Comparison of ENCODE assay signal across 8 mouse cellular contexts in genomic region chr10:74995377-74995776, GRCm38 (mm10). TPM values are rescaled to one million over a fixed set of nuclear protein-coding genes. Genes with fewer than 3 reads are reported as not detected.
DNase-seq lines count a peak whose midpoint lies in the region; ATAC-seq lines count a peak whose summit lies in the region.

No protein-coding gene starts in this region.

- ATAC-seq in heart, embryonic 11.5 days (replicated peaks; ENCODE audit: insufficient number of reproducible peaks, low FRiP score, low TSS enrichment): no peak
- peak; percentile 65 for ATAC-seq in forebrain, embryonic 14.5 days

- no peaks in the 10 kb centered on the region for H3K36me3 ChIP-seq in heart, embryonic 11.5 days (ENCODE audit: control insufficient read depth, insufficient read depth, low read length)
- H3K36me3 ChIP-seq in forebrain, embryonic 14.5 days (ENCODE audit: control insufficient read depth, insufficient read depth, low read length): peaks cover 16% of the 10 kb centered on the region
- H3K36me3 ChIP-seq in limb, embryonic 10.5 days: peaks cover 10% of the 10 kb centered on the region

- peaks cover 14% of the 10 kb centered on the region for H3K4me1 ChIP-seq in heart, embryonic 11.5 days (ENCODE audit: control insufficient read depth, insufficient read depth, low read length)
- H3K4me1 ChIP-seq in forebrain, embryonic 14.5 days (ENCODE audit: control insufficient read depth, insufficient read depth, low read length): peaks cover 17% of the 10 kb centered on the region
- H3K4me1 ChIP-seq in limb, embryonic 10.5 days: peaks cover 50% of the 10 kb centered on the region

- no peak for DNase-seq in heart, postnatal 25 days (ENCODE audit: low spot score)
- DNase-seq in ZHBTc4 (ENCODE audit: low read depth, low spot score): peak; percentile 50
- DNase-seq in forebrain, embryonic 14.5 days (ENCODE audit: low spot score): peak; percentile 66
- peak; percentile 59 for DNase-seq in limb, embryonic 10.5 days (ENCODE audit: low spot score)
- peak; percentile 68 for DNase-seq in right cerebral cortex, postnatal 14 days
- DNase-seq in thymus, postnatal 36 days: no peak
- DNase-seq in layer of hippocampus, adult 18-20 months (ENCODE audit: low spot score in 2 of 2): no peak

- H3K4me2 ChIP-seq in heart, embryonic 11.5 days: peak overlapping the region; percentile 64
- peak overlapping the region; percentile 47 for H3K4me2 ChIP-seq in forebrain, embryonic 14.5 days (ENCODE audit: low read length)

- peaks cover 8% of the 10 kb centered on the region; the same call in 1 of the 2 replicates for H3K27me3 ChIP-seq in heart, embryonic 11.5 days (ENCODE audit: control insufficient read depth, insufficient read depth, low read length)
- no peaks in the 10 kb centered on the region for H3K27me3 ChIP-seq in forebrain, embryonic 14.5 days (replicated peaks; ENCODE audit: control insufficient read depth, insufficient read depth, low read length)
- H3K27me3 ChIP-seq in limb, embryonic 10.5 days (ENCODE audit: low read depth, poor library complexity, severe bottlenecking): peaks cover 45% of the 10 kb centered on the region

- H3K9ac ChIP-seq in heart, embryonic 11.5 days (ENCODE audit: low read depth, low read length): peak overlapping the region; percentile 43
- H3K9ac ChIP-seq in forebrain, embryonic 14.5 days (ENCODE audit: low read length): peak overlapping the region; percentile 33

- no peaks in the 10 kb centered on the region for H3K9me3 ChIP-seq in heart, embryonic 11.5 days (replicated peaks; ENCODE audit: control insufficient read depth, low read length)
- H3K9me3 ChIP-seq in forebrain, embryonic 14.5 days (replicated peaks; ENCODE audit: control insufficient read depth, low read length): no peaks in the 10 kb centered on the region
- no peaks in the 10 kb centered on the region for H3K9me3 ChIP-seq in limb, embryonic 10.5 days (replicated peaks)

- H3K4me3 ChIP-seq in heart, embryonic 11.5 days (ENCODE audit: low read depth, low read length): peak overlapping the region; percentile 27
- no peak overlapping the region for H3K4me3 ChIP-seq in forebrain, embryonic 14.5 days (ENCODE audit: low read depth, low read length)
- H3K4me3 ChIP-seq in limb, embryonic 10.5 days: peak overlapping the region; percentile 45

- intact Hi-C loops in heart, postnatal 25 days (cut with DNase I): no loop called here

- 2% methylated on average over 17 of the region's 17 CpGs for WGBS in heart, embryonic 11.5 days (ENCODE audit: insufficient replicate concordance)
- 0% methylated on average over 17 of the region's 17 CpGs for WGBS in forebrain, embryonic 14.5 days
- 3% methylated on average over 17 of the region's 17 CpGs for WGBS in limb, embryonic 10.5 days

- H3K27ac ChIP-seq in heart, embryonic 11.5 days (ENCODE audit: low read depth, low read length): no peak overlapping the region
- 0 out of 2 replicates have a peak overlapping the region, but pooled peaks have one; percentile 17 for H3K27ac ChIP-seq in forebrain, embryonic 14.5 days (ENCODE audit: low read depth, low read length)
- peak overlapping the region; percentile 61; the same call in 1 of the 2 replicates for H3K27ac ChIP-seq in limb, embryonic 10.5 days

RNA-seq across cellular contexts. Expression of gene Gnaz, which starts 28.4 kb away (rescaled TPM):
- polyA plus RNA-seq in heart, embryonic 11.5 days (2014; fragmentation: Nextera tagmentation; extraction: Ambion mirVana): 2.1 and 2.7 TPM in 2 replicates
- total RNA-seq in heart, postnatal 25 days (2021): under 1 TPM; 0.67 to 0.68 TPM
- polyA plus RNA-seq in forebrain, embryonic 14.5 days (2014; fragmentation: Nextera tagmentation; extraction: Ambion mirVana): 23.7 and 32.9 TPM in 2 replicates
- polyA plus RNA-seq in limb, embryonic 10.5 days (2016; fragmentation: Nextera tagmentation; extraction: Ambion mirVana): 2.6 and 3.4 TPM in 2 replicates
- 100 to 1,000 TPM; 104 to 111 TPM for total RNA-seq in layer of hippocampus, adult 18-20 months (2021)

RNA-seq across cellular contexts. Expression of gene Rsph14, which starts 37.0 kb away (rescaled TPM):
- not detected in 2 replicates for polyA plus RNA-seq in heart, embryonic 11.5 days (2014; fragmentation: Nextera tagmentation; extraction: Ambion mirVana)
- total RNA-seq in heart, postnatal 25 days (2021): not detected
- polyA plus RNA-seq in forebrain, embryonic 14.5 days (2014; fragmentation: Nextera tagmentation; extraction: Ambion mirVana): 0.22 TPM in 1 of 2 replicates, not detected in the other
- polyA plus RNA-seq in limb, embryonic 10.5 days (2016; fragmentation: Nextera tagmentation; extraction: Ambion mirVana): not detected in 2 replicates
- under 1 TPM; 0.68 to 0.87 TPM for total RNA-seq in layer of hippocampus, adult 18-20 months (2021)

RNA-seq across cellular contexts. Expression of gene Rab36, which starts 41.5 kb away (rescaled TPM):
- polyA plus RNA-seq in heart, embryonic 11.5 days (2014; fragmentation: Nextera tagmentation; extraction: Ambion mirVana): 4.1 and 5.2 TPM in 2 replicates
- total RNA-seq in heart, postnatal 25 days (2021): under 1 TPM; 0.49 to 0.50 TPM
- polyA plus RNA-seq in forebrain, embryonic 14.5 days (2014; fragmentation: Nextera tagmentation; extraction: Ambion mirVana): 10.5 and 11.1 TPM in 2 replicates
- 10.6 and 13.2 TPM in 2 replicates for polyA plus RNA-seq in limb, embryonic 10.5 days (2016; fragmentation: Nextera tagmentation; extraction: Ambion mirVana)
- total RNA-seq in layer of hippocampus, adult 18-20 months (2021): 10 to 100 TPM; 28.6 to 30.5 TPM

Comparison
In these comparisons a context has a peak if more than half of its experiments do, and no peak if none do; other contexts are left out.
1. DNase-seq: peak in ZHBTc4 (single experiment), forebrain, embryonic 14.5 days (single experiment), limb, embryonic 10.5 days (single experiment) and right cerebral cortex, postnatal 14 days (single experiment); none in heart, postnatal 25 days (single experiment), thymus, postnatal 36 days (0 of 2) and layer of hippocampus, adult 18-20 months (0 of 2).